Mouse (Mus musculus) monocyte, adult 59 days (primary cell): ENCODE measurements around the gene Ypel3. TPM values are rescaled to one million over a fixed set of nuclear protein-coding genes. Genes with fewer than 3 reads are reported as not detected.

Experiments used
- total RNA-seq, 2 experiments: library from RNA; stranded (reverse); gene quantifications; one replicate each; pipeline ENCODE4 v1.2.4; 2023

The Ypel3 gene
- 100 to 1,000 TPM; 256 to 258 TPM for total RNA-seq

GRCm38 (mm10) chr7:126776598-126777057, at the start of gene Ypel3:
Ypel3 (plus strand) TSS chr7:126776955.

DNA sequence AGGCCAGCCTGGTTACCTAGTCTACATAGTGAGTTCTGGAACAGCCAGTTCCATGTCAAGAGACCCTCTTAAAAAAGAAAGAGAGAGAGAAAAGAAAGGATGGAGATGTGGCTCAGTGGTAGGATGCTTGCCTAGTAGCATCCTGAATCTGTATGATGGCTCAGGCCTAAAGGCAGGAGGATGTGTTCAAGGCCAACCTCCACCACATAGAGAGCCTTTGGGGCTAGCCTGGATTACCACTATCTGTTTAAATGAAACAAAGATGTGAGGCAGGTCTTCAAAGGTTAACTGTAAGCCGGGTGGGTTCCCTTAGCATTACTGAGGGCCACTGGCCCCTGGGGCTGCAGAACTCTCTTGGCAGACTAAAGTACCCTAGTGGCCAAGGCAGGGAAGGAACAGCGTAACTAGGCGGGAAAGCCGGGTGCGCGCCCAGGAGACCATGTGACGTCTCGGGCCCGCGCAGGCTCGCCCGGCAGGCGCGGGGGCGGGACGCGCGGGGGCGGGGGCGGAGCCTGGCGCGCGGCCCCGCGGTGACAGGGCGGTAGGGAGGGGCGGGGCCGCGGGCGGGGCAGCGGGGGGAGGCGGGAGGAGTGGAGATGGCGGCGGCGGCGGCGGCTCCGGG, 17.6 kb upstream of the Ypel3 start, which contains the start of gene Mapk3:
Gene Mapk3, plus strand, starts transcription at position 552 of the 622 bp plus-strand sequence.

DNA sequence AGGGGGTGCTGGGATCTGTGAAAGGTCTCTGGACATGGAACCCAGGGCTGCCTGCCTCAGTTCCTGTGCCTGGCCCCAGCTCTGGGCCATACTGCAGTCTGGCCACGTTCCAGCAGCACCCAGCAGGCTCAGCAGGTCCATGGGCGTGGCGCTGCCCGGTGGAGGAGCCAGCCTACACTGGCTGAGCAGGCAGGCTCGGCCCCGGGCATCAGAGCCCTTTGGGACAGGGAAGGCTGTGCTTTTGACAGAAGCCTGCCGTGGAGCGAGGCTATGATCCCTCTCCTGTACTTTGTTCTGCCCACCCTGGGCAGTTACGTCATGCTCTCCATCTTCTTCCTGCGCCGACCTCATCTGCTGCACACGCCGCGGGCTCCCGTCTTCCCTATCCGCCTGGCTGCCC, 10.6 kb upstream of the Ypel3 start, which contains the start of gene Gdpd3:
Gene Gdpd3, plus strand, starts transcription at position 134 of the 400 bp plus-strand sequence.

DNA sequence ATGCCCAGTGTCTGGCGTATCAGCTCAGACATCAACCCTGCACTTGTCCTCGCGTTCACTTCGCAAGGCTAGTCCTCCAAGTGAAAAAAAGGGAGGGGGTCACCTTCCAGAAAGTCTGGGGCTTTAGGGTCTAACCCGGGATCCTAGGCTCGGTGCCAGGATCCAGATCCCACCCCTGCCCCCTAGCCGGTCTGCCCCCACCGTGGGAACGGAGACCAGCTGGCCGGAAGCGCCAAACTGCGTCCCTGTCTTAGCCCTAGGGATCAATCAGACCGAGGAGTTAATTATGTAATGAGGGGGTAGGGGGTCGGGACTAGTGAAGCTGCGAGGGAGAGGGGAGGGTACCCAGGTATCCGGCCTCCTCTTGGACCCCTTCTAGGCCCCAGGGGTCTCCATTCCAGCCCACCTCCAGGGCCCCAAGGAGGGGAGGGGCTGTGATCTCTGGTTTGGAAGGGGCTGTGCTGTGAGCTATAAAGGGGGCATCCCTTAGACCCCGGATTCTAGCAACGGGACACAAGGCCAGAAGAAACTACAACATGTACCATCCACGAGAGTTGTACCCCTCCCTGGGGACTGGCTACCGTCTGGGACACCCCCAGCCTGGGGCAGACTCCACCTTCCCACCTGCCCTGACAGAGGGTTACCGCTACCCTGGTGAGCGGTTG, 4.3 kb downstream of the Ypel3 start, which contains the start of gene Tbx6:
Gene Tbx6, plus strand, starts transcription at position 513 of the 665 bp plus-strand sequence.

DNA sequence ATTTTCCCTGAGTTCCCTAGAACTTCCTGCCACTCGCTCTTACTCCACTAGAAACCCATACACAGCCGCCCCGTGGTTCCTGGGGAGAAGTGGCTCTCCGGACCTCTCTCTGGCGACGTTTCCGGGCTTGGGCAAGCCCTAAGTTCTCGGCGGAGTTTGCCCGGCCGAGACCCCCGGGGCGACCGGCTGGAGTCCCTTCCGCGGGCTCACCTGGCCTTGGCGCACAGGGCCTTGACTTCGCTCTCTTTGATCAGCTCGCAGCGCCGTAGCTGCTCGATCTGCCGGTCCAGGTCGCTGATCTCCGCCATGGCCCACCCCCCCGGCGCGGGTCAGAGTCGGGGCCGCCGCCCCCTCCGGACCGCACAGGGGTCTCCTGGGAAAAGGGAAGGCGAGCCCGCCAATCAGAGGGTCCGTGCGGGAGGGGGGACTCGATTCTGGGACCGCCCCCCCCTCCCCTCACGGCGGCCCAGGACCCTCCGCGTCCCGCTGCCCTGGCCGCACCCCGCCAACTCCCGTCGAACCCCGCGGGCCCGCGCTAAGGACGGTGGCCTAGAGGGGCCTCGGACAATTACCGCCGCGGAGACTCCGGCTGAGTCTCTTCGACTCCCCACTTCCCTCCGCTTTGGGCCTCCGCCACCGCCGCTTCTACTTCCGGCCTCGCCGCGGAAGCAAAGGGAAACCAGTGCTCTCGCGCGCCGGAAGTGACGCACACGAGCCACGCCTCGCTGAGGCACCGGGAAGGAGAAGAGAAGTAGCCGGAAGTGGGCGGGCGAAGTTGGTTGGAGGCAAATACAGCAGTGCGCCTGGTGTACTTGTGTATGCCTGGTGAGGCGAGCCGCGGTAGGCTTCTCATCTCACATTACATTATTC, 15.3 kb downstream of the Ypel3 start, which contains the start of gene Ppp4c:
Gene Ppp4c, minus strand, starts transcription at position 646 of the 870 bp plus-strand sequence.

GRCm38 (mm10) chr7:126797411-126798126, 20.8 kb downstream of the Ypel3 start, which contains the start of gene Fam57b:
Fam57b (plus strand) TSS chr7:126797668.

Other genes starting within 250 kb of the Ypel3 start
- 100 to 1,000 TPM; 123 to 127 TPM for gene Eif3c, start 210.5 kb upstream of the Ypel3 start, total RNA-seq
- gene Apobr, start 192.0 kb upstream of the Ypel3 start, total RNA-seq: 100 to 1,000 TPM; 108 to 125 TPM
- 100 to 1,000 TPM; 241 to 250 TPM for gene Cln3, start 191.1 kb upstream of the Ypel3 start, total RNA-seq
- 10 to 100 TPM; 10.8 to 13.3 TPM for gene Il27, start 182.0 kb upstream of the Ypel3 start, total RNA-seq
- gene Nupr1, start 146.1 kb upstream of the Ypel3 start, total RNA-seq: 10 to 100 TPM; 83.7 to 95.7 TPM
- 10 to 100 TPM; 31.8 to 41.5 TPM for gene Sgf29, start 127.6 kb upstream of the Ypel3 start, total RNA-seq
- gene Sult1a1, start 100.5 kb upstream of the Ypel3 start, total RNA-seq: 1 to 10 TPM; 5.7 to 6.0 TPM
- gene Bola2, start 81.6 kb upstream of the Ypel3 start, total RNA-seq: 100 to 1,000 TPM; 104 to 129 TPM
- 10 to 100 TPM; 12.0 to 12.3 TPM for gene Slx1b, start 81.2 kb upstream of the Ypel3 start, total RNA-seq
- gene Coro1a, start 69.2 kb upstream of the Ypel3 start, total RNA-seq: 1,000 to 10,000 TPM; 1,489 to 1,521 TPM
- gene Mapk3, start 17.4 kb upstream of the Ypel3 start, total RNA-seq: 100 to 1,000 TPM; 148 to 156 TPM
- 10 to 100 TPM; 22.0 to 22.2 TPM for gene Gdpd3, start 10.6 kb upstream of the Ypel3 start, total RNA-seq
- 1 to 10 TPM; 6.9 to 8.2 TPM for gene Tbx6, start 4.5 kb downstream of the Ypel3 start, total RNA-seq
- 100 to 1,000 TPM; 218 to 242 TPM for gene Ppp4c, start 15.5 kb downstream of the Ypel3 start, total RNA-seq
- not detected for gene Fam57b, start 20.7 kb downstream of the Ypel3 start, total RNA-seq
- gene 4930451I11Rik, start 54.7 kb downstream of the Ypel3 start, total RNA-seq: not detected
- gene Doc2a, start 70.5 kb downstream of the Ypel3 start, total RNA-seq: not detected
- 10 to 100 TPM in 1 of 2 experiments, 1 to 10 TPM in 1; 5.0 to 14.0 TPM for gene Hirip3, start 85.0 kb downstream of the Ypel3 start, total RNA-seq
- 10 to 100 TPM; 52.2 to 66.3 TPM for gene Ino80e, start 85.4 kb downstream of the Ypel3 start, total RNA-seq
- 10 to 100 TPM; 71.6 to 71.9 TPM for gene Taok2, start 107.7 kb downstream of the Ypel3 start, total RNA-seq
- gene Tmem219, start 146.0 kb downstream of the Ypel3 start, total RNA-seq: 10 to 100 TPM; 63.5 to 71.0 TPM
- 10 to 100 TPM; 31.5 to 32.7 TPM for gene Kctd13, start 151.9 kb downstream of the Ypel3 start, total RNA-seq
- not detected for gene Asphd1, start 172.6 kb downstream of the Ypel3 start, total RNA-seq
- gene Sez6l2, start 173.6 kb downstream of the Ypel3 start, total RNA-seq: 1 to 10 TPM; 2.2 to 4.1 TPM
- gene Cdipt, start 199.0 kb downstream of the Ypel3 start, total RNA-seq: 10 to 100 TPM; 84.1 to 92.1 TPM
- 1 to 10 TPM; 3.5 to 3.7 TPM for gene Cdiptos, start 199.1 kb downstream of the Ypel3 start, total RNA-seq
- 100 to 1,000 TPM; 116 to 123 TPM for gene Mvp, start 237.7 kb downstream of the Ypel3 start, total RNA-seq
- gene Pagr1b, start 239.5 kb downstream of the Ypel3 start, total RNA-seq: 1 to 10 TPM in 1 of 2 experiments, not detected in 1; 9.0 TPM
- gene Pagr1a, start 240.4 kb downstream of the Ypel3 start, total RNA-seq: 10 to 100 TPM in 1 of 2 experiments, 1 to 10 TPM in 1; 2.2 to 14.5 TPM
- 10 to 100 TPM; 29.0 to 34.8 TPM for gene Gm42742, start 244.1 kb downstream of the Ypel3 start, total RNA-seq
- gene Prrt2, start 244.3 kb downstream of the Ypel3 start, total RNA-seq: 1 to 10 TPM; 1.3 TPM